Mouse (Mus musculus) C3H10T1/2 (cell line): ENCODE results near the gene Vmn2r3. TPM values are rescaled to one million over a fixed set of nuclear protein-coding genes. Genes with fewer than 3 reads are reported as not detected.

ENCODE experiments used
- polyA plus RNA-seq, 2 experiments: library from polyadenylated mRNA; unstranded; fragments of >200 nt; fragmentation: generic; extraction: Trizol; gene quantifications; one replicate each; pipeline ENCODE4 v1.2.1; 2012; ENCODE audit warnings: missing spikeins in 2 of 2

Vmn2r3 gene
- under 1 TPM in 1 of 2 experiments, not detected in 1; 0.05 TPM for polyA plus RNA-seq

DNA sequence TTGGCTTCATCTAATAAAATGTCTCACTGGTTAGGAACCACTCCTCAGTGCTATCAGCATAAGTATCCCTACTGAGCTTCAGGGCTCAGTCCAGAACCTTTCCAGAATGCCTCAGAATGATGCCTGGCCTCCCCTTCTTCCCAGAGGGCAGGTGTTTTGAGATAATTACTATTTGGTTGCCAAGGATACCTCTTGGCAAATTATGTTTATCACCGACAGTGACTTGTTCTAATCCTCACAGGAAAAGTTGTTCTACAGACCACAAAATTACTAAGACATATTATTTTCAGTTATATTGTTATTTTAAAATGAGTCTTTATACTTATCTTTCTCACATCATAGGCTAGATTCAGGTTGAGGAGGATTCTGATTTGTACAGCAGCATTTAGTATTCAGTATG lies at the start of gene Vmn2r3:
TSS of gene Vmn2r3 (minus strand) at position 101 of the 400 bp plus-strand sequence.

Other genes with a start within 250 kb of the Vmn2r3 start
- gene Vmn2r1, start 208.2 kb downstream of the Vmn2r3 start, polyA plus RNA-seq: under 1 TPM in 1 of 2 experiments, not detected in 1; 0.06 TPM
- not detected for gene Vmn2r2, start 147.8 kb downstream of the Vmn2r3 start, polyA plus RNA-seq
- gene Vmn2r4, start 125.7 kb upstream of the Vmn2r3 start, polyA plus RNA-seq: not detected
- gene Vmn2r5, start 220.1 kb upstream of the Vmn2r3 start, polyA plus RNA-seq: not detected